Mouse (Mus musculus): ENCODE measurements around the gene Pcif1. TPM values are rescaled to one million over a fixed set of nuclear protein-coding genes. Genes with fewer than 3 reads are reported as not detected.

Gene Pcif1
- total RNA-seq, 2 experiments from 2014 or later = 25.6 TPM

GRCm38 (mm10) chr2:164903496-164903895 is 24.4 kb downstream of the Pcif1 start:
- intact Hi-C loops (cut with DNase I) = no loop called here
- Histone ChIP-seq H3K27ac (no peak overlapping the region), H3K4me3 (no peak overlapping the region)
- no peak for TF ChIP-seq CTCF (IDR thresholded peaks at IDR 0.05)
- no peak for DNase-seq

- intact Hi-C loops (cut with DNase I) = no loop called here
Observed at GRCm38 (mm10) chr2:164906071-164906470, 27.0 kb downstream of the Pcif1 start.

GRCm38 (mm10) chr2:164907511-164907910 is 28.4 kb downstream of the Pcif1 start:
- no peak overlapping the region for H3K4me3 ChIP-seq
- no peak for DNase-seq
- no peak for TF ChIP-seq CTCF (IDR thresholded peaks at IDR 0.05)
- intact Hi-C loops (cut with DNase I) = no loop called here
- no peak overlapping the region for H3K27ac ChIP-seq

More at GRCm38 (mm10) chr2:164906071-164906470, 27.0 kb downstream of the Pcif1 start:
- DNase-seq = no peak
- no peak overlapping the region for H3K4me3 ChIP-seq
- peak; percentile 51 for TF ChIP-seq CTCF (IDR thresholded peaks at IDR 0.05)
- H3K27ac ChIP-seq = no peak overlapping the region

GRCm38 (mm10) chr2:164908011-164908410 is 28.9 kb downstream of the Pcif1 start:
- intact Hi-C loops (cut with DNase I) = no loop called here
- no peak for TF ChIP-seq CTCF (IDR thresholded peaks at IDR 0.05)
- no peak overlapping the region for H3K27ac ChIP-seq
- DNase-seq = no peak
- H3K4me3 ChIP-seq = no peak overlapping the region

GRCm38 (mm10) chr2:164909100-164909499 is 30.0 kb downstream of the Pcif1 start:
- no peak for TF ChIP-seq CTCF (IDR thresholded peaks at IDR 0.05)
- no peak for DNase-seq
- intact Hi-C loops (cut with DNase I) = no loop called here
- Histone ChIP-seq H3K27ac (peak overlapping the region; percentile 100; the same call in 1 of the 2 replicates), H3K4me3 (peak overlapping the region; percentile 100)

- peak overlapping the region; percentile 100 for H3K27ac ChIP-seq
- TF ChIP-seq CTCF (IDR thresholded peaks at IDR 0.05) = peak; percentile 54
- H3K4me3 ChIP-seq = peak overlapping the region; percentile 100
- no peak for DNase-seq
- intact Hi-C loops (cut with DNase I) = no loop called here
Observed at GRCm38 (mm10) chr2:164909542-164909941, 30.4 kb downstream of the Pcif1 start.

GRCm38 (mm10) chr2:164910360-164911061 is 31.4 kb downstream of the Pcif1 start:
- peak; percentile 58 for DNase-seq
- intact Hi-C loops (cut with DNase I) = loop anchor here (1.0 to 2.0 kb wide), 2 partner anchors 31 to 78 kb away; partner anchors contain the start of genes Ctsa, Neurl2 and Pcif1

GRCm38 (mm10) chr2:164911086-164912048 is 32.3 kb downstream of the Pcif1 start, which contains the start of gene Zfp335:
Gene Zfp335 (minus strand): TSS chr2:164911757.
- intact Hi-C loops (cut with DNase I) = loop anchor here (1.0 to 2.0 kb wide), 2 partner anchors 32 to 79 kb away; partner anchors contain the start of genes Ctsa, Neurl2 and Pcif1
- peak within 1 kb of the TSS; percentile 100 for H3K4me3 ChIP-seq
- peak within 1 kb of the TSS; percentile 100 for H3K27ac ChIP-seq
- peak; percentile 60 for TF ChIP-seq CTCF (IDR thresholded peaks at IDR 0.05)
- DNase-seq = peak; percentile 97

More at GRCm38 (mm10) chr2:164910360-164911061, 31.4 kb downstream of the Pcif1 start:
- no peak for TF ChIP-seq CTCF (IDR thresholded peaks at IDR 0.05)
- Histone ChIP-seq H3K4me3 (peak overlapping the region; percentile 100), H3K27ac (peak overlapping the region; percentile 100)

- H3K27ac ChIP-seq = peak overlapping the region; percentile 100
- DNase-seq = peak; percentile 78
- TF ChIP-seq CTCF (IDR thresholded peaks at IDR 0.05) = no peak
- peak overlapping the region; percentile 100 for H3K4me3 ChIP-seq
- intact Hi-C loops (cut with DNase I) = no loop called here
Observed at GRCm38 (mm10) chr2:164912151-164912550, 33.0 kb downstream of the Pcif1 start.

GRCm38 (mm10) chr2:164912749-164913427 is 33.8 kb downstream of the Pcif1 start:
- no peak for DNase-seq
- no peak for TF ChIP-seq CTCF (IDR thresholded peaks at IDR 0.05)
- intact Hi-C loops (cut with DNase I) = no loop called here
- Histone ChIP-seq H3K4me3 (peak overlapping the region; percentile 100), H3K27ac (peak overlapping the region; percentile 100)

- intact Hi-C loops (cut with DNase I) = no loop called here
- Histone ChIP-seq H3K4me3 (no peak overlapping the region), H3K27ac (peak overlapping the region; percentile 100)
- DNase-seq = peak; percentile 55
- no peak for TF ChIP-seq CTCF (IDR thresholded peaks at IDR 0.05)
Observed at GRCm38 (mm10) chr2:164913428-164913786, 34.3 kb downstream of the Pcif1 start.

- no peak for TF ChIP-seq CTCF (IDR thresholded peaks at IDR 0.05)
- intact Hi-C loops (cut with DNase I) = loop anchor here (5.0 kb wide), 1 partner anchor 100 kb away; no protein-coding TSS in a partner anchor
Observed at GRCm38 (mm10) chr2:164916820-164917219, 37.7 kb downstream of the Pcif1 start.

More at GRCm38 (mm10) chr2:164916820-164917219, 37.7 kb downstream of the Pcif1 start:
- no peak for DNase-seq
- no peak overlapping the region for H3K4me3 ChIP-seq
- no peak overlapping the region; the same call in 1 of the 2 replicates for H3K27ac ChIP-seq
